Mouse (Mus musculus) forebrain, embryonic 15.5 days (tissue): Measurements from ENCODE around the gene Cabp2. TPM values are rescaled to one million over a fixed set of nuclear protein-coding genes. Genes with fewer than 3 reads are reported as not detected.

Experiments used
- polyA plus RNA-seq: library from polyadenylated mRNA; unstranded; fragments of >200 nt; fragmentation: Nextera tagmentation; extraction: Ambion mirVana; gene quantifications from 2 replicates; pipeline ENCODE4 v1.2.1, GENCODE M21; 2015

Cabp2 gene
- polyA plus RNA-seq, 1 experiment from 2014 or later, result not detected

Other genes with a start within 250 kb of the Cabp2 start
- 62.4 and 62.5 TPM in 2 replicates for gene Chka, start 229.8 kb upstream of the Cabp2 start, polyA plus RNA-seq
- 11.9 and 13.3 TPM in 2 replicates for gene Tcirg1, start 174.4 kb upstream of the Cabp2 start, polyA plus RNA-seq
- 195 and 201 TPM in 2 replicates for gene Ndufs8, start 168.8 kb upstream of the Cabp2 start, polyA plus RNA-seq
- gene Aldh3b1, start 151.8 kb upstream of the Cabp2 start, polyA plus RNA-seq, result 1.5 and 1.8 TPM in 2 replicates
- 6.6 and 6.9 TPM in 2 replicates for gene Unc93b1, start 146.4 kb upstream of the Cabp2 start, polyA plus RNA-seq
- not detected in 2 replicates for gene Aldh3b3, start 122.9 kb upstream of the Cabp2 start, polyA plus RNA-seq
- 0.22 and 0.28 TPM in 2 replicates for gene Aldh3b2, start 109.2 kb upstream of the Cabp2 start, polyA plus RNA-seq
- gene Acy3, start 95.0 kb upstream of the Cabp2 start, polyA plus RNA-seq, result 1.3 and 1.4 TPM in 2 replicates
- gene Tbx10, start 88.8 kb upstream of the Cabp2 start, polyA plus RNA-seq, result 0.13 TPM in 1 of 2 replicates, not detected in the other
- gene Nudt8, start 81.0 kb upstream of the Cabp2 start, polyA plus RNA-seq, result 36.0 and 40.8 TPM in 2 replicates
- 6.8 and 7.6 TPM in 2 replicates for gene Gm49405, start 81.0 kb upstream of the Cabp2 start, polyA plus RNA-seq
- gene Doc2g, start 78.3 kb upstream of the Cabp2 start, polyA plus RNA-seq, result 9.0 and 11.1 TPM in 2 replicates
- 225 and 228 TPM in 2 replicates for gene Ndufv1, start 68.8 kb upstream of the Cabp2 start, polyA plus RNA-seq
- gene Gstp1, start 43.6 kb upstream of the Cabp2 start, polyA plus RNA-seq, result 421 and 426 TPM in 2 replicates
- gene Gstp2, start 35.6 kb upstream of the Cabp2 start, polyA plus RNA-seq, result 1.3 and 4.6 TPM in 2 replicates
- not detected in 2 replicates for gene Gstp3, start 22.0 kb upstream of the Cabp2 start, polyA plus RNA-seq
- 82.1 and 83.2 TPM in 2 replicates for gene Cdk2ap2, start 15.6 kb downstream of the Cabp2 start, polyA plus RNA-seq
- 40.7 and 47.2 TPM in 2 replicates for gene Pitpnm1, start 18.4 kb downstream of the Cabp2 start, polyA plus RNA-seq
- gene Aip, start 44.3 kb downstream of the Cabp2 start, polyA plus RNA-seq, result 90.1 and 92.5 TPM in 2 replicates
- gene Gpr152, start 58.2 kb downstream of the Cabp2 start, polyA plus RNA-seq, result not detected in 2 replicates
- 0.10 and 0.15 TPM in 2 replicates for gene Cabp4, start 62.5 kb downstream of the Cabp2 start, polyA plus RNA-seq
- gene Coro1b, start 67.0 kb downstream of the Cabp2 start, polyA plus RNA-seq, result 144 and 145 TPM in 2 replicates
- gene Ptprcap, start 72.0 kb downstream of the Cabp2 start, polyA plus RNA-seq, result 0.59 and 1.1 TPM in 2 replicates
- 54.1 and 54.6 TPM in 2 replicates for gene Rps6kb2, start 81.8 kb downstream of the Cabp2 start, polyA plus RNA-seq
- 3.4 and 4.2 TPM in 2 replicates for gene Carns1, start 93.9 kb downstream of the Cabp2 start, polyA plus RNA-seq
- gene Tbc1d10c, start 109.7 kb downstream of the Cabp2 start, polyA plus RNA-seq, result 0.70 and 0.86 TPM in 2 replicates
- gene Ppp1ca, start 110.5 kb downstream of the Cabp2 start, polyA plus RNA-seq, result 560 and 578 TPM in 2 replicates
- gene Rad9a, start 120.1 kb downstream of the Cabp2 start, polyA plus RNA-seq, result 22.6 and 25.2 TPM in 2 replicates
- gene Clcf1, start 132.7 kb downstream of the Cabp2 start, polyA plus RNA-seq, result 0.39 and 0.43 TPM in 2 replicates
- gene AC109138.7, start 132.8 kb downstream of the Cabp2 start, polyA plus RNA-seq, result not detected in 2 replicates
- gene Pold4, start 150.3 kb downstream of the Cabp2 start, polyA plus RNA-seq, result 17.2 and 18.1 TPM in 2 replicates
- gene Ssh3, start 187.6 kb downstream of the Cabp2 start, polyA plus RNA-seq, result 5.2 and 6.7 TPM in 2 replicates
- 25.1 and 26.2 TPM in 2 replicates for gene Ankrd13d, start 201.6 kb downstream of the Cabp2 start, polyA plus RNA-seq
- gene Grk2, start 224.6 kb downstream of the Cabp2 start, polyA plus RNA-seq, result 20.5 and 24.9 TPM in 2 replicates